Mouse (Mus musculus) myocyte (in vitro differentiated cells): ENCODE measurements at regions not wholly inside any gene's neighbourhood (a gene's known extent, or its start where the extent isn't known, plus 50 kb on each side); places are given as distances from the start of the nearest gene placed in this dataset.

ENCODE experiments used
- H3K27me3 ChIP-seq: one replicate; pipeline ENCODE4 v1.6.1; 2011; ENCODE audit not compliant: control insufficient read depth, insufficient read depth, insufficient read length
- H3K36me3 ChIP-seq: one replicate; pipeline ENCODE4 v1.6.1; 2011; ENCODE audit not compliant: control insufficient read depth, insufficient read depth
- H3K4me2 ChIP-seq: one replicate; pipeline ENCODE4 v1.6.1; 2011; ENCODE audit warnings: low read depth, control low read depth
- H3K4me3 ChIP-seq: one replicate; pipeline ENCODE4 v1.5.1; 2011; ENCODE audit warnings: mild to moderate bottlenecking, control low read depth, moderate library complexity
- H3K79me2 ChIP-seq: one replicate; pipeline ENCODE4 v1.6.1; 2011; ENCODE audit not compliant: control insufficient read depth, insufficient read depth
- H3ac ChIP-seq: one replicate; pipeline ENCODE4 v1.6.1; 2011; ENCODE audit not compliant: control insufficient read depth, insufficient read length
- CEBPB ChIP-seq: IDR thresholded peaks from 2 replicates; pipeline ENCODE4 v1.6.1; 2011; ENCODE audit warnings: mild to moderate bottlenecking, moderate library complexity; ENCODE audit not compliant: poor library complexity, insufficient read depth, severe bottlenecking
- E2F4 ChIP-seq: IDR thresholded peaks from one replicate; pipeline ENCODE4 v1.6.1; 2011; ENCODE audit warnings: mild to moderate bottlenecking, control low read depth, moderate library complexity; ENCODE audit not compliant: insufficient read depth
- MAX ChIP-seq: IDR thresholded peaks from one replicate; pipeline ENCODE4 v1.6.1; 2011; ENCODE audit warnings: low read depth, mild to moderate bottlenecking, control low read depth
- MYOD1 ChIP-seq, 3 experiments: IDR thresholded peaks; one replicate each; pipeline ENCODE4 v1.6.1; 2011; ENCODE audit warnings: control low read depth in 2 of 3, low read depth in 2 of 3, mild to moderate bottlenecking in 2 of 3, moderate library complexity in 1 of 3; ENCODE audit not compliant: insufficient read length in 2 of 3, control insufficient read depth in 1 of 3
- MYOG ChIP-seq, 3 experiments: IDR thresholded peaks; one replicate each; pipeline ENCODE4 v1.6.1; 2011; ENCODE audit warnings: control low read depth in 2 of 3, low read depth in 2 of 3, mild to moderate bottlenecking in 2 of 3; ENCODE audit not compliant: insufficient read length in 2 of 3, control insufficient read depth in 1 of 3, insufficient read depth in 1 of 3
- POLR2A ChIP-seq: IDR thresholded peaks from one replicate; pipeline ENCODE4 v1.6.1; 2011; ENCODE audit warnings: low read depth, mild to moderate bottlenecking, control low read depth, moderate library complexity; ENCODE audit not compliant: insufficient read length
- POLR2AphosphoS2 ChIP-seq: IDR thresholded peaks from one replicate; pipeline ENCODE4 v1.6.1; 2011; ENCODE audit warnings: low read depth, control low read depth; ENCODE audit not compliant: insufficient read length
- REST ChIP-seq: IDR thresholded peaks from one replicate; pipeline ENCODE4 v1.6.1; 2011; ENCODE audit warnings: mild to moderate bottlenecking, control low read depth, moderate library complexity; ENCODE audit not compliant: insufficient read depth, insufficient read length
- SRF ChIP-seq: IDR thresholded peaks from one replicate; pipeline ENCODE4 v1.6.1; 2011; ENCODE audit warnings: low read depth; ENCODE audit not compliant: control insufficient read depth, insufficient read length
- TCF12 ChIP-seq: IDR thresholded peaks from one replicate; pipeline ENCODE4 v1.6.1; 2011; ENCODE audit warnings: mild to moderate bottlenecking, control low read depth; ENCODE audit not compliant: poor library complexity, insufficient read depth, severe bottlenecking
- TCF3 ChIP-seq: IDR thresholded peaks from one replicate; pipeline ENCODE4 v1.6.1; 2011; ENCODE audit warnings: low read depth, control low read depth; ENCODE audit not compliant: insufficient read length
- USF1 ChIP-seq: IDR thresholded peaks from one replicate; pipeline ENCODE4 v1.6.1; 2011; ENCODE audit warnings: low read depth, mild to moderate bottlenecking, control low read depth, moderate library complexity

DNA sequence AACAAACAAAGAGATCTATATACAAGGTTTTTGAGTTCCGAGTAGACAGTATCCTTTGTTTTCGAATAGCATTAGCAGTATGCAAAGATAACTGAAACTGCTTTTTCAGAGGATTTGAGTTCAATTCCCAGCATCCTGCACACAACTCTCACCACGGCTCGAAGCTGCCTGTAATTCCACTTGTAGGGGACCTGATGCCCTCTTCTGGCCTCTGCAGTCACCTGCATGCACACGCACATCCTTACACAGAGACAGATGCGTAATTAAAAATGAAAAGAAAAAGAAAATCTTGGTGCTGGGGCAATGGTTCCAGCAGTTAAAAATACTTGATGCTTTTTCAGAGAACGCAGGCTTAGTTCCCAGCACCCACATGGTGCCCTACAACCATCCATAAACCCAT, 139.6 kb upstream of the Acsl4 start:
- H3K27me3 ChIP-seq = no peaks in the 10 kb centered on the region
- TF ChIP-seq POLR2AphosphoS2 = no peak
- TF ChIP-seq MAX = no peak
- TF ChIP-seq MYOG (IDR thresholded peaks at IDR 0.05; ENCODE audit: control insufficient read depth in 1 of 3, insufficient read depth in 1 of 3, insufficient read length in 2 of 3, low read depth in 2 of 3) = no peak
- TF ChIP-seq USF1 = no peak
- no peak for TF ChIP-seq SRF
- TF ChIP-seq CEBPB = no peak
- no peak for TF ChIP-seq REST
- TF ChIP-seq MYOD1 (IDR thresholded peaks at IDR 0.05; ENCODE audit: control insufficient read depth in 1 of 3, insufficient read length in 2 of 3, low read depth in 2 of 3) = no peak
- no peak for TF ChIP-seq TCF3
- no peak for TF ChIP-seq TCF12
- H3K4me3 ChIP-seq = no peak overlapping the region
- no peaks in the 10 kb centered on the region for H3K36me3 ChIP-seq
- H3K4me2 ChIP-seq = no peak overlapping the region
- H3K79me2 ChIP-seq = no peaks in the 10 kb centered on the region
- H3ac ChIP-seq = no peak overlapping the region

DNA sequence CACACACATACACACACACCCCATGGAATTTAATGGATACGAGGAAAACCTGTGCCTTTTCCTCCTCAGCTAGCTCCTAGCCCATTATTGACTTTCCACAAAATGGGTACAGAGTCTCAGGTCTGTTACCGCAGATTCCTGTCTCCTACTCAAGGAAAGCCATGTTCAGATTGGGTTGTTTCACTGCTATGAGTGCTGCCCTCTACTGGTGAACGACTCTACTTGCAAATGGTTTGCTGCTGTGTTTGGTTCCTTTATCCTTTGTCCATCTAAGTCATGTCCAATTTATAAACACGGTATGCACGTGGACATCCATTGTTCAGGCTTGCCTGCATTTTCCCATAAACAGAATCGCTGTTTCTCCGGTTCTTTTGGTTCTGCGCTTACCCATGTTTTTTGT, 144.4 kb upstream of the Acsl4 start:
- H3K36me3 ChIP-seq = no peaks in the 10 kb centered on the region
- no peak overlapping the region for H3ac ChIP-seq
- no peaks in the 10 kb centered on the region for H3K79me2 ChIP-seq
- no peak overlapping the region for H3K4me2 ChIP-seq
- H3K4me3 ChIP-seq = no peak overlapping the region
- H3K27me3 ChIP-seq = no peaks in the 10 kb centered on the region
- TF ChIP-seq SRF (no peak), REST (no peak), MYOG (IDR thresholded peaks at IDR 0.05; ENCODE audit: control insufficient read depth in 1 of 3, insufficient read depth in 1 of 3, insufficient read length in 2 of 3, low read depth in 2 of 3) (no peak), MAX (no peak), MYOD1 (IDR thresholded peaks at IDR 0.05; ENCODE audit: control insufficient read depth in 1 of 3, insufficient read length in 2 of 3, low read depth in 2 of 3) (no peak), USF1 (no peak), E2F4 (no peak), TCF12 (no peak), TCF3 (no peak), CEBPB (no peak), POLR2AphosphoS2 (no peak), POLR2A (no peak)

DNA sequence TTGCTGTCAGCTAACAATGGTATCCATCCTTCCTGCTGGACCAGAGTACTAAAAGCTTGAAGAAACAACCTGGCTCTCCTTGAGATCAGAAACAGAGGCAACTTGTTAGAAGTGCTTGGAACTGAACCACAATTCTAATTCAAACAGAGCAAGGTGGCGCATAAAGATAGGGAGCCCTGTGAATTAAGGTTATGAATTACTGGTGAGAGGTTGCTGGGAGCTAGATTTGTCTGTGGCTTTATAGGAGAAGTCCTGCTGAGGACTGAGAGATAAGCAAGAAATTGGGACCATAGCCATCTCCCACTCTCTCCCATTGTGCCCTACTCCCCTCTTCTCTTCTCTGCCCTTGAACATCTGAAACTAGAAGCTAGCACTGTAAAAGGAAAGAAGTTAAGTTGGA, 145.2 kb upstream of the Acsl4 start:
- Histone ChIP-seq H3K4me2 (no peak overlapping the region), H3K79me2 (no peaks in the 10 kb centered on the region), H3K27me3 (no peaks in the 10 kb centered on the region), H3K4me3 (no peak overlapping the region), H3K36me3 (no peaks in the 10 kb centered on the region), H3ac (no peak overlapping the region)
- no peak for TF ChIP-seq REST
- TF ChIP-seq E2F4 = no peak
- no peak for TF ChIP-seq TCF3
- TF ChIP-seq MYOG (IDR thresholded peaks at IDR 0.05; ENCODE audit: control insufficient read depth in 1 of 3, insufficient read depth in 1 of 3, insufficient read length in 2 of 3, low read depth in 2 of 3) = no peak
- no peak for TF ChIP-seq POLR2AphosphoS2
- TF ChIP-seq USF1 = no peak
- no peak for TF ChIP-seq TCF12
- no peak for TF ChIP-seq MAX
- no peak for TF ChIP-seq POLR2A
- TF ChIP-seq CEBPB = no peak
- TF ChIP-seq SRF = no peak
- no peak for TF ChIP-seq MYOD1 (IDR thresholded peaks at IDR 0.05; ENCODE audit: control insufficient read depth in 1 of 3, insufficient read length in 2 of 3, low read depth in 2 of 3)

DNA sequence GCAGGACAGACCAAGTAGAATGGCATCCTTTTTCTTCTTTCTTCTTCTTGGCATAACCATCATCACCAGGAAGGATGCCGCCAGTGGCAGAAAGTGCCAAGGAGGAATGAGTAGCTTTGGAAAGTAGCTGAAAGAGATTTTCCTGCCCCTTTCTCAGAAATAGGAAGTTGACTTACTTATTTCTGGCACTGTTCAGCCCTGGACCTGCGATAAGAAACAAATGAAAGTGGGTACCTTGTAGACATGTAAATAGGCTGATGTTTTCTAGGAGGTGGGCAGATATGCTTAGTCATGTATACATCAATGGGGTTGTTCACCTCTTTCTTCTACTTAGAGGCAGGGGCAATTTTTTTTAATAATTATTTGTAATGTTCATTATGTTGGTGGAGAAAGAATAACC, 145.3 kb upstream of the Tmem164 start:
- TF ChIP-seq POLR2AphosphoS2 (no peak), TCF12 (no peak)
- Histone ChIP-seq H3K79me2 (no peaks in the 10 kb centered on the region), H3K4me3 (no peak overlapping the region), H3K27me3 (no peaks in the 10 kb centered on the region), H3ac (no peak overlapping the region), H3K36me3 (no peaks in the 10 kb centered on the region), H3K4me2 (no peak overlapping the region)

DNA sequence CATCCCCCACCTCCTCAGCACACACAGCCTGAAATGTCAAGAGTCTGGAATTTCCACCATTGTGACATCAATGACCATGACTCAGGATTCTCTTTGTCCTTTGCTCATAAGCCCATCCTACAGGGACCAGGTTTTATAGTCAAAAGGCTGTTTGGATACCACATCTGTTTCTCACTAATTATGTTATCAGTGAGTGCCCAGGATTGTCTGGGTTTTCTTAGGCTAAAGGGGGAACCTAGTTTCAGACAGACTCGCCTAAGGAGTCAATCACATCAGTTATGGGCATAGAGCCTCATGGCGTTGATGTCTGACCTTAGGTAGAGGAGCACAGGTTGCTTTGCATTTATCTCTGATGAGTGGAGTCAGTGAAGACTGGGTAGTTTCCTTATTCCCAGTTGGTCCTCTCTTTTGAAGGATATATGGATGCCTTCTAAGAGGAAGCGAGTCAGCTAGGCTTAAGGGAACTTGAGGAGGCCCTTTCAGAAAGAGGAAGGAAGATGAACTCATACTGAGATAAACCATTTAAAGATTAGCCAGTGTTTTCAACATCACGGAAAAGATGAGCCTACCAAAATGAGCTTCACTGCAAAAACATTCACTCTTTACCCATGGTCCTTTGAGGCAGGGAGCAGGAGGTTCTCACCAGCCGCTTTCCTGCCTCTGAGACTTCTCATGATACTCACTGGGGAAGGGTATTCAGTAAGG, 143.8 kb upstream of the Tmem164 start:
- H3K4me3 ChIP-seq = no peak overlapping the region
- H3K79me2 ChIP-seq = no peaks in the 10 kb centered on the region
- no peaks in the 10 kb centered on the region for H3K27me3 ChIP-seq
- H3K4me2 ChIP-seq = no peak overlapping the region
- H3ac ChIP-seq = no peak overlapping the region
- H3K36me3 ChIP-seq = no peaks in the 10 kb centered on the region
- TF ChIP-seq TCF12 (no peak), SRF (no peak), TCF3 (no peak), USF1 (no peak), POLR2A (no peak), E2F4 (no peak), CEBPB (no peak), MYOG (IDR thresholded peaks at IDR 0.05; ENCODE audit: control insufficient read depth in 1 of 3, insufficient read depth in 1 of 3, insufficient read length in 2 of 3, low read depth in 2 of 3) (no peak), REST (no peak)
